13 mouse cellular contexts compared by ENCODE assay signal in the genomic region with DNA sequence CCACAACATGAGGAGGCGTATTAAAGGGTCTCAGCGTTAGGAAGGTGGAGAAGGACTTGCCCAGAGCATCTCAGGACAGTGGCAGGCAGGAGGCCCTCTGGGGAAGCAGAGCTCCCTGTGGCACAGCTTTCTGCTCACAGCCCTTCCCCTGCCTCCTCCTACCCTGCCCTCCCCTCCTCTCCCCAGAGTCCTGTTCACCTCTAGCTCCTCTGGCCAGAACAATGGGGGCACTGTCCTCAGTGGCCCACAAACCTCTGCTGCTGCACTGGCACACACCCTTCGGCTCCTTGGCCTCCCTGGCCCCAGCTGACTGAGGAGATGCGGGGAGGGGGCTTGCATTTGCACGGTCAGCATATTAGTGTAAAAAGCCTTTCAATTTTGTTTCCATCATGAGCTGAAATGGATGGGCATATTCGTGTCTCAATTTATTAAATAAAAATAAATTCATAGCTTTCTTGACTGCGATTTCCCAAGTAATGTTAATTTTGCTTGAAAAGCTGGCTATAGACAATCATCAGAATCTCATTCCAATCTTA. TPM values are rescaled to one million over a fixed set of nuclear protein-coding genes. Genes with fewer than 3 reads are reported as not detected.
DNase-seq lines count a peak whose midpoint lies in the region; ATAC-seq and TF ChIP-seq lines count a peak whose summit lies in the region.
"Had no signal": no experiment of that assay in that cellular context is flagged by ENCODE, and none has a peak within 500 bp of the region (broad histone marks: within the 10 kb centered on the region; RNA-seq: fewer than 3 reads in every experiment).

No protein-coding gene starts in this region.

- ATAC-seq in forebrain, embryonic 13.5 days = no peak
- ATAC-seq in forebrain, embryonic 14.5 days = no peak
- 0 out of 2 replicates have a peak, but pooled peaks have one; percentile 29 for ATAC-seq in limb, embryonic 13.5 days (ENCODE audit: low FRiP score, low read depth)
- ATAC-seq: midbrain, embryonic 13.5 days had no signal

- H3K9ac ChIP-seq in forebrain, embryonic 13.5 days = 0 out of 2 replicates have a peak overlapping the region, but pooled peaks have one; percentile 21
- no peak overlapping the region for H3K9ac ChIP-seq in forebrain, embryonic 14.5 days (ENCODE audit: low read length)
- no peak overlapping the region for H3K9ac ChIP-seq in limb, embryonic 13.5 days
- H3K9ac ChIP-seq: liver, embryonic 14.5 days; midbrain, embryonic 13.5 days had no signal

- peak overlapping the region; percentile 25; the same call in 1 of the 2 replicates for H3K27ac ChIP-seq in forebrain, embryonic 13.5 days
- no peak overlapping the region for H3K27ac ChIP-seq in forebrain, embryonic 14.5 days (ENCODE audit: low read depth, low read length)
- peak overlapping the region; percentile 68 for H3K27ac ChIP-seq in embryonic facial prominence, embryonic 10.5 days (replicated peaks)
- peak overlapping the region; percentile 52; the same call in 1 of the 2 replicates for H3K27ac ChIP-seq in limb, embryonic 13.5 days
- H3K27ac ChIP-seq: liver, embryonic 14.5 days; midbrain, embryonic 13.5 days had no signal

- TF ChIP-seq CTCF in E14TG2a.4 (conservative IDR thresholded peaks at IDR 0.05; ENCODE audit: low read length) = no peak

- no peak overlapping the region for H3K4me2 ChIP-seq in forebrain, embryonic 13.5 days
- H3K4me2 ChIP-seq in forebrain, embryonic 14.5 days (ENCODE audit: low read length) = no peak overlapping the region
- no peak overlapping the region for H3K4me2 ChIP-seq in limb, embryonic 13.5 days (replicated peaks)
- H3K4me2 ChIP-seq: midbrain, embryonic 13.5 days had no signal

- H3K27me3 ChIP-seq in forebrain, embryonic 13.5 days = no peaks in the 10 kb centered on the region
- no peaks in the 10 kb centered on the region for H3K27me3 ChIP-seq in forebrain, embryonic 14.5 days (replicated peaks; ENCODE audit: control insufficient read depth, insufficient read depth, low read length)
- no peaks in the 10 kb centered on the region for H3K27me3 ChIP-seq in E14TG2a.4 (ENCODE audit: insufficient read depth, low read length)
- no peaks in the 10 kb centered on the region; the same call in 1 of the 2 replicates for H3K27me3 ChIP-seq in embryonic facial prominence, embryonic 10.5 days (replicated peaks; ENCODE audit: low read depth, poor library complexity, severe bottlenecking)
- no peaks in the 10 kb centered on the region for H3K27me3 ChIP-seq in limb, embryonic 13.5 days
- H3K27me3 ChIP-seq: midbrain, embryonic 13.5 days had no signal

- H3K4me1 ChIP-seq in forebrain, embryonic 13.5 days = peaks cover 42% of the 10 kb centered on the region
- H3K4me1 ChIP-seq in forebrain, embryonic 14.5 days (ENCODE audit: control insufficient read depth, insufficient read depth, low read length) = peaks cover 6% of the 10 kb centered on the region
- peaks cover 67% of the 10 kb centered on the region for H3K4me1 ChIP-seq in E14TG2a.4 (replicated peaks; ENCODE audit: low read depth, low read length)
- H3K4me1 ChIP-seq in embryonic facial prominence, embryonic 10.5 days = peaks cover 40% of the 10 kb centered on the region
- peaks cover 18% of the 10 kb centered on the region for H3K4me1 ChIP-seq in limb, embryonic 13.5 days

- DNase-seq in forebrain, embryonic 14.5 days (ENCODE audit: low spot score) = no peak
- DNase-seq in embryonic facial prominence, embryonic 10.5 days (ENCODE audit: low spot score) = peak; percentile 62
- DNase-seq in ovary, postnatal 10 days (ENCODE audit: low spot score) = no peak
- no peak for DNase-seq in gastrocnemius, postnatal 14 days
- no peak for DNase-seq in cerebellum, adult 9-10 months
- DNase-seq: cerebellum, adult 18-20 months had no signal

- WGBS in forebrain, embryonic 13.5 days = 70% methylated on average over 7 of the region's 7 CpGs
- whole genome bisulfite sequencing in forebrain, embryonic 14.5 days = 55% methylated on average over 7 of the region's 7 CpGs
- 49% methylated on average over 7 of the region's 7 CpGs for WGBS in embryonic facial prominence, embryonic 10.5 days
- 72% methylated on average over 7 of the region's 7 CpGs for WGBS in limb, embryonic 13.5 days

- H3K9me3 ChIP-seq in forebrain, embryonic 13.5 days (replicated peaks) = no peaks in the 10 kb centered on the region
- no peaks in the 10 kb centered on the region for H3K9me3 ChIP-seq in forebrain, embryonic 14.5 days (replicated peaks; ENCODE audit: control insufficient read depth, low read length)
- H3K9me3 ChIP-seq in E14TG2a.4 (ENCODE audit: low read length) = no peaks in the 10 kb centered on the region
- no peaks in the 10 kb centered on the region for H3K9me3 ChIP-seq in embryonic facial prominence, embryonic 10.5 days
- no peaks in the 10 kb centered on the region for H3K9me3 ChIP-seq in limb, embryonic 13.5 days
- H3K9me3 ChIP-seq: midbrain, embryonic 13.5 days had no signal

- H3K36me3 ChIP-seq in forebrain, embryonic 13.5 days (ENCODE audit: poor library complexity, severe bottlenecking) = no peaks in the 10 kb centered on the region
- H3K36me3 ChIP-seq in forebrain, embryonic 14.5 days (ENCODE audit: control insufficient read depth, insufficient read depth, low read length) = no peaks in the 10 kb centered on the region
- H3K36me3 ChIP-seq in E14TG2a.4 (ENCODE audit: insufficient read depth, low read length) = peaks cover 8% of the 10 kb centered on the region
- H3K36me3 ChIP-seq in embryonic facial prominence, embryonic 10.5 days (replicated peaks) = no peaks in the 10 kb centered on the region
- no peaks in the 10 kb centered on the region for H3K36me3 ChIP-seq in limb, embryonic 13.5 days
- H3K36me3 ChIP-seq: midbrain, embryonic 13.5 days had no signal

- H3K4me3 ChIP-seq in forebrain, embryonic 13.5 days = no peak overlapping the region
- no peak overlapping the region for H3K4me3 ChIP-seq in forebrain, embryonic 14.5 days (ENCODE audit: low read depth, low read length)
- H3K4me3 ChIP-seq in E14TG2a.4 (replicated peaks; ENCODE audit: low read length) = peak overlapping the region; percentile 69
- H3K4me3 ChIP-seq in embryonic facial prominence, embryonic 10.5 days = no peak overlapping the region
- H3K4me3 ChIP-seq in limb, embryonic 13.5 days = no peak overlapping the region
- H3K4me3 ChIP-seq: midbrain, embryonic 13.5 days had no signal

- intact Hi-C loops in gastrocnemius, postnatal 14 days (cut with DNase I; ENCODE audit: low total_unique reads) = no loop called here

RNA-seq across cellular contexts. Expression of a gene that starts 1.9 kb away (rescaled TPM):
- 40.5 and 52.8 TPM in 2 replicates for polyA plus RNA-seq in forebrain, embryonic 13.5 days (2015; fragmentation: Nextera tagmentation; extraction: Ambion mirVana)
- 80.0 and 81.0 TPM in 2 replicates for polyA plus RNA-seq in forebrain, embryonic 14.5 days (2014; fragmentation: Nextera tagmentation; extraction: Ambion mirVana)
- 1.1 and 1.5 TPM in 2 replicates for polyA plus RNA-seq in embryonic facial prominence, embryonic 10.5 days (2016; fragmentation: Nextera tagmentation; extraction: Ambion mirVana)
- 1.5 and 2.1 TPM in 2 replicates for polyA plus RNA-seq in limb, embryonic 13.5 days (2015; fragmentation: Nextera tagmentation; extraction: Ambion mirVana)
- total RNA-seq in gastrocnemius, postnatal 14 days (2021) = not detected
- total RNA-seq: gastrocnemius, postnatal 4 days had no signal
- polyA plus RNA-seq: heart, embryonic 14.5 days had no signal

RNA-seq across cellular contexts. Expression of a gene that starts 3.0 kb away (rescaled TPM):
- polyA plus RNA-seq in forebrain, embryonic 13.5 days (2015; fragmentation: Nextera tagmentation; extraction: Ambion mirVana) = 10.3 and 11.4 TPM in 2 replicates
- polyA plus RNA-seq in forebrain, embryonic 14.5 days (2014; fragmentation: Nextera tagmentation; extraction: Ambion mirVana) = 6.3 and 6.9 TPM in 2 replicates
- polyA plus RNA-seq in embryonic facial prominence, embryonic 10.5 days (2016; fragmentation: Nextera tagmentation; extraction: Ambion mirVana) = 20.0 TPM in 2 replicates
- polyA plus RNA-seq in limb, embryonic 13.5 days (2015; fragmentation: Nextera tagmentation; extraction: Ambion mirVana) = 8.4 and 10.0 TPM in 2 replicates
- under 1 TPM; 0.66 to 0.86 TPM for total RNA-seq in gastrocnemius, postnatal 14 days (2021)

Comparison
In these comparisons a context has a peak if more than half of its experiments do, and no peak if none do; other contexts are left out.
1. RNA of a gene that starts 1.9 kb away (polyA plus RNA-seq): 80.0 to 81.0 TPM in forebrain, embryonic 14.5 days and 40.5 to 52.8 TPM in forebrain, embryonic 13.5 days; 1.5 to 2.1 TPM in limb, embryonic 13.5 days and 1.1 to 1.5 TPM in embryonic facial prominence, embryonic 10.5 days; every median in the first group is over 10 times any median in the second.